Mouse (Mus musculus) ovary, postnatal 14 days (tissue): ENCODE results near the gene Oit1.

Experiments used
- DNase-seq: peaks from one replicate; pipeline ENCODE4 v3.0.0; 2022; ENCODE audit warnings: low spot score

The Oit1 gene

GRCm38 (mm10) chr14:8378685-8379313, at the start of gene Oit1:
Gene Oit1, minus strand, starts transcription at chr14:8378754.
- no peak for DNase-seq

GRCm38 (mm10) chr14:8422833-8423232, 44.3 kb upstream of the Oit1 start:
- no peak for DNase-seq

- no peak for DNase-seq
Measured at GRCm38 (mm10) chr14:8421199-8421787, 42.7 kb upstream of the Oit1 start.

GRCm38 (mm10) chr14:8418610-8419009, 40.1 kb upstream of the Oit1 start:
- DNase-seq, result no peak

GRCm38 (mm10) chr14:8405946-8406345, 27.4 kb upstream of the Oit1 start:
- DNase-seq, result no peak

- no peak for DNase-seq
Measured at GRCm38 (mm10) chr14:8403310-8403709, 24.8 kb upstream of the Oit1 start.

- DNase-seq, result no peak
Measured at GRCm38 (mm10) chr14:8398507-8398906, 20.0 kb upstream of the Oit1 start.

- DNase-seq, result no peak
Measured at GRCm38 (mm10) chr14:8395690-8396287, 17.2 kb upstream of the Oit1 start.

- no peak for DNase-seq
Measured at GRCm38 (mm10) chr14:8392181-8392825, 13.7 kb upstream of the Oit1 start.

GRCm38 (mm10) chr14:8369394-8369793, 9.2 kb downstream of the Oit1 start:
- no peak for DNase-seq

GRCm38 (mm10) chr14:8368900-8369299, 9.7 kb downstream of the Oit1 start:
- no peak for DNase-seq

- DNase-seq, result no peak
Measured at GRCm38 (mm10) chr14:8367727-8368520, 10.6 kb downstream of the Oit1 start.

- DNase-seq, result no peak
Measured at GRCm38 (mm10) chr14:8367121-8367520, 11.4 kb downstream of the Oit1 start.

GRCm38 (mm10) chr14:8365833-8366232, 12.7 kb downstream of the Oit1 start:
- no peak for DNase-seq

GRCm38 (mm10) chr14:8356836-8357235, 21.7 kb downstream of the Oit1 start:
- no peak for DNase-seq

- DNase-seq, result peak; percentile 67
Measured at GRCm38 (mm10) chr14:8355999-8356501, 22.5 kb downstream of the Oit1 start.

GRCm38 (mm10) chr14:8348927-8349326, 29.6 kb downstream of the Oit1 start:
- no peak for DNase-seq

GRCm38 (mm10) chr14:8346255-8346997, 32.1 kb downstream of the Oit1 start:
- peak; percentile 91 for DNase-seq

- no peak for DNase-seq
Measured at GRCm38 (mm10) chr14:8345566-8345965, 33.0 kb downstream of the Oit1 start.

- no peak for DNase-seq
Measured at GRCm38 (mm10) chr14:8342509-8343106, 35.9 kb downstream of the Oit1 start.

GRCm38 (mm10) chr14:8340226-8340625, 38.3 kb downstream of the Oit1 start:
- DNase-seq, result no peak
